Mouse (Mus musculus) liver, adult (tissue): ENCODE data around the gene Prm1.

Experiments
- GATA4 ChIP-seq: IDR thresholded peaks from 2 replicates; pipeline ENCODE4 v1.6.1; 2014; ENCODE audit warnings: mild to moderate bottlenecking, low read length; ENCODE audit not compliant: insufficient replicate concordance

Prm1 gene

DNA sequence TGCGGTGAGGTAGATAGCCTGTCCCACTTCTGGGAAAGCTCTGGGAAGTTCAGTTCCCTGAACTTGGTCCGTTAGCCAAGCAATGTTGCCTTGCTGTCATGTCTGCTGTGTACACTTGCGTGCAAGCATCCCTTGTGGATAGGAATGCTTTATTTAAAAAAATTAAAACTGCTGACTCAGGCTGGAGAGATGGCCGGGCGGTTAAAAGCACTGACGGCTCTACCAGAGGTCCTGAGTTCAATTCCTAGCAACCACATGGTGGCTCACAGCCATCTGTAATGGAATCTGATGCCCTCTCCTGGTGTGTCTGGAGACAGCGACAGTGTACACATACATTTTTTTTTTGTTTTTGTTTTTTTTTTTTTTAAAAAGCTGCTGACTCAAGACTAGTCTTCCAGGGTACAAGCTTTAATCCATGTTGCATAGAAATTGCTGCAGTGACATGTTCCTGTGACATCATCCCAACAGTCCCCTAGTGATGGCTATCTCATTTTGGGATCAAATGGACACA lies 18.0 kb downstream of the Prm1 start:
- no peak for TF ChIP-seq GATA4

DNA sequence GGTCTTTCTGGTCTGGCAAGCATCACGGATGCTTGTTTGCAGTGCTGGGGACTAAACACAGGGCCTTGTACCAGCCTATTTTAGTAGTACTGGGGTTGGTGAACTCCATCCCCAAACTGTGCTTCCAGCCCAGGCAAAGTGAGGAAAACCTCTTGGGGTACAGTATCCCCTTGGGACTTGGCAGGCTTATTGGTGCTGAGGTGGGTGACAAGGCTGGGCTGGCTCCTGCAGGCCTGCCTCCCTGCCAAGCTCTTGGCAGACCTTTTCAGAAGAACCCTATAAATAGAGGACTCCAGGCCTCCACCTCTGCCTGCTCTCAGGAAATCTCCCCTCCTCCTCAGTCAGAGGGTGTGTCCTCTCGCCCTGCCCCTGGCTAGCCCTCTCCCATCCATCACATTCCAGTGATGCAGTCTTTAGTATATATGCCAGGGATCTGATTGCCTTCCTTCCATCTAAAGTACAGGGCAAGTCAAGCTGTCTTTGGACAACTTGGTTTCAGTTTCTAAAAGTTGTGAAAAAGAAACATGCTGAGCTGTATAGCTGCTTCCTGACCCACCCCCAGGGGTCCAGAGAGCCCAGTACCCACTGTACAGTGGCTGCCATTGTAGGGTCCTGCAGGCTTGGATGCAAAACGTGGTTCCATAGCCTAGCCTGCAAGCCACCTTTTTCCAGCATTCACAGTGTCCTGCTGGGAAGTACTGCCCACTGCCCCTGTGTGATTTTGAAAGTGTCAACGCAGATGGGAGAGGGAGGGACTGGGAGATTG lies 18.7 kb downstream of the Prm1 start:
- no peak for TF ChIP-seq GATA4

DNA sequence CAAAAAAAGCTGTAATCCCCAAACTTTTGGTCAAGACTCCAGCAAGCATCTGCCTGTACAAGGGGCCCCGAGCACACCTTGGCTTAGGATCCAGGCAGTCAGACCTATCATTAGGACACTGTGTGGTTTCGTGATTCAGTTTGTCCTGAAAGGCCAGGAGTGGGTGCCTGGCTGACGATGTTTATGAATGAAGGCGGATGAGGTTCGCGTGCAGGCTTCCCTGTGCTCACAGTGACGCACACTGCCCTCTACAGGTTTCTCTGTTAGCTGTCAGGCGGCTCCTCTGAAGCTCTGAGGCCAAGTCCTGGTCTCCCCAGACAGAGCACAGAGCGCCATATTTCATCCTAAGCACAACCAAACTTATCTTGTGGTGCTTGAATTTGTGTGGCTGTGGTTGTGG lies 19.4 kb downstream of the Prm1 start:
- TF ChIP-seq GATA4, result no peak

DNA sequence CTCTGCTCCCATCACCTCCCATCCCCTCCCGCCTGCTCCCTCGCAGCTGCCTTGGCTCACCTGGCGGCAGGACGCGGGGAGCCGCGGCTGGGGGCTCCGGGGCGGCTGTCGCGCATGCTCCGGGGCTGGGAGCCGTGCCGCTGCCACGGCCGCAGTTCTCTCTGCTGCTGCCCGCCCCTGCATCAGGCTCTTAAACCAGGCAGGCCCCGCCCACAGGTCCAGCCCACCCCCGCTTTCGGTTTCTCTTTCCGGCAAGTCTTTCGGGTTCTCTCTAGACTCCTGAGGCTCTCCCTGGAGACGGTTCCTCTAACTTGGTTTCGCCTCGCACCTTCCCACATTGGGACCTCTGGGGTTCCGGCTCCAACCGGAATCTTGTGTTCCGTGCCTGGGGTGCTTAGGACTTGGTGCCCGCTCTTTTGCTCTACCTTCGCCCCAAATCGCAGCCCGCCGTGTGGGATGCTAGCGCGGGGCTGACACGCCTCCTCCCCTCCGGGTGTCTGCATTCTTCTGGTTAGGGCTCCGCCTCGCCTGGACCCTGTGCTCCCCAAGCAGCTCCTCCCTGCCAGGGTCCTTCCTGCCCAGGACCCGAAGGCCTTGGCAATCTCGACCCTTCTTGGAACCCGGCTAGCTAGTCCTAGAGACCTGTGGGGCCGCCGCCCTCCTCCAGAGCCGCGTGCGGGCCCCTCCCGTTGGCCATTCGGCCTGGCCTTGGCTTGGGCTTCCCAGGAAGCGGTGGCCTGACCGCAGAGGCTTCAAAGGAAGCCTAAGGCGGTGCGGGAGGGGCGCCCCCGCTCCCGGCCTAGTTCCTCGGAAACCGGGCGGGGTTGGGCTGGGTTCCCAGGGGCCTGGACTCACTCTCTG lies 20.0 kb downstream of the Prm1 start, which contains the start of gene Socs1:
Socs1 (minus strand) TSS at position 166 of the 861 bp plus-strand sequence.
- no peak; the same call in 1 of the 2 replicates for TF ChIP-seq GATA4

DNA sequence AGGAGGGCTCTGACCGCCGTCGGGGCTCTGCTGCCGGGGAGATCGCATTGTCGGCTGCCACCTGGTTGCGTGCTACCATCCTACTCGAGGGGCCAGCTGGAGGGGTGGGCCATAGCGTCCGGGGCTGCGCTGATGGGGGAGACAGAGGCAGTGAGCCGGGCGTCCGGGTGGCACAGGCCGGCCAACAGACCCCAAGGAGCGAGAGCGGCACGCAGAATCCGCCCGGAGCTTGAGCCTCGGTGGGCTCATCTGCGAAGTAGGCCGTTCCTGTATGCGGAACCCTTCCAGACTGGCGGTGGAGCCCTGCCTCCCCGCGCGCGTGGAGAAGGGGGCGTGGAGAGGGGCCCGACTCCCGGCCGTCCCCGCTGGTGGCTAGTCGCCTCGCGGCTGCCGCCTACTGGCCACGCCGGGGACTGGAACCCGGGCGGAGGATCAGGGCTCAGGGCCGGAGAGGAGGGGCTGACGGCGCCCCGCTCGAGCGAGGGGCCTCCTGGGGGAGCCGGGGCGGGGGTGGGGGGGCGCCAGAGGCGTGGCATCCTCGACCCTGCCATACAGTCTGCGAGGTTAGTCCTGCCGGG lies 20.8 kb downstream of the Prm1 start:
- TF ChIP-seq GATA4, result no peak

DNA sequence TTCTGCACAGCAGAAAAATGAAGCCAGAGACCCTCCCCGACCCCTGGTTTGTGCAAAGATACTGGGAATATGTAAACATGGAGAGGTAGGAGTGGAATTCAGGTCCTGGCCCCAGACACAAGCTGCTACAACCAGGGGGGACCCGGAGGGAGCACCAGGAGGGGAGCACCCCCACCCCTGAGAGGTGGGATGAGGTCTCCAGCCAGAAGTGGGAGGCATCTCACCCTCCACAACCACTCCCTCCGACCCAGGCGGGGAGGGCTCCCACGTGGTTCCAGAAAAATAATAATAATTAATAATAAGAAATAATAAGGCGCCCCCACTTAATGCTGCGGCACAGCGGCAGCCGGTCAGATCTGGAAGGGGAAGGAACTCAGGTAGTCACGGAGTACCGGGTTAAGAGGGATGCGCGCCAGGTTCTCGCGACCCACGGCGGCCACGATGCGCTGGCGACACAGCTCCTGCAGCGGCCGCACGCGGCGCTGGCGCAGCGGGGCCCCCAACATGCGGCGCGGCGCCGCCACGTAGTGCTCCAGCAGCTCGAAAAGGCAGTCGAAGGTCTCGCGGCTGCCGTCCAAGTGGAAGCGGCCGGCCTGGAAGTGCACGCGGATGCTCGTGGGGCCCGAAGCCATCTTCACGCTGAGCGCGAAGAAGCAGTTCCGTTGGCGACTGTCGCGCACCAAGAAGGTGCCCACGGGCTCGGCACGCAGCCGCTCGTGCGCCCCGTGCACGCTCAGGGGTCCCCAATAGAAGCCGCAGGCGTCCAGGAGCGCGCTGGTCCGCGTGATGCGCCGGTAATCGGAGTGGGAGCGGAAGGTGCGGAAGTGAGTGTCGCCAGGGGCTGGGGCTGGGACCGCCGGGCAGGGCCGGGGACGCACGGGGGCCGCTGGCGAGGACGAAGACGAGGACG lies 21.5 kb downstream of the Prm1 start:
- TF ChIP-seq GATA4, result no peak

DNA sequence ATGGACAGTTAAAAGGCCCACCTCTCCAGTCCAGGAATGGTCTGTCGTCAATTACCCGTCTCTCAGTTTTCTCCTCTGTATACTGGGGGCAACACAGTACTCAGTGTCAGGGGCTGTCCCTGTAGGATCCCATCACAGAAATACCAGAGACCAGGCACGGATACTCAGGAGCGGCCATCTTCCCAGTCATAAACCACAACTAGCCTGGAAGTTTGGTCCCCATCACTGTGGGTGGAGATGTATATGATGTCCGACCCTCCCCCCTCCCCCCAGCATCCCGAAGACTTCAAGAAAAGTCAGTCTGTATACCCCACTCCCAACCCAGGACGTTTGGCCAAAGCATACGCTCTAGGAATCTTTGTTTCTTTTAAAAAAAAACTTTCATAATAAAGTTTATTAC lies 22.2 kb downstream of the Prm1 start:
- TF ChIP-seq GATA4, result no peak

DNA sequence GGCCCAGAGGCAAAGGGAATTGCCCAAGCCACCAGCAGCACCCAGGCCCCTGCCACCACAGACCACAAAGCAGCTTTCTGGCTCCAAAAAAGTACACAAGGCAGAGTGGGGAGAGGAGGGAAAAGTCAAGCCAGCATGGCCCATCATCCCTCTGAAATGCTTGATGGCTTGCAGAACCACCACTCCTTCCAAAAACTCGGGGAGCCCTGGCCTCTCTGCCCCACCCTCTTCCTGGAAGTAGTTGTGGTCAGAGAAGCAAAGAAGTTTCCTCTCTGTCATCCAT lies 22.5 kb downstream of the Prm1 start:
- TF ChIP-seq GATA4, result no peak

DNA sequence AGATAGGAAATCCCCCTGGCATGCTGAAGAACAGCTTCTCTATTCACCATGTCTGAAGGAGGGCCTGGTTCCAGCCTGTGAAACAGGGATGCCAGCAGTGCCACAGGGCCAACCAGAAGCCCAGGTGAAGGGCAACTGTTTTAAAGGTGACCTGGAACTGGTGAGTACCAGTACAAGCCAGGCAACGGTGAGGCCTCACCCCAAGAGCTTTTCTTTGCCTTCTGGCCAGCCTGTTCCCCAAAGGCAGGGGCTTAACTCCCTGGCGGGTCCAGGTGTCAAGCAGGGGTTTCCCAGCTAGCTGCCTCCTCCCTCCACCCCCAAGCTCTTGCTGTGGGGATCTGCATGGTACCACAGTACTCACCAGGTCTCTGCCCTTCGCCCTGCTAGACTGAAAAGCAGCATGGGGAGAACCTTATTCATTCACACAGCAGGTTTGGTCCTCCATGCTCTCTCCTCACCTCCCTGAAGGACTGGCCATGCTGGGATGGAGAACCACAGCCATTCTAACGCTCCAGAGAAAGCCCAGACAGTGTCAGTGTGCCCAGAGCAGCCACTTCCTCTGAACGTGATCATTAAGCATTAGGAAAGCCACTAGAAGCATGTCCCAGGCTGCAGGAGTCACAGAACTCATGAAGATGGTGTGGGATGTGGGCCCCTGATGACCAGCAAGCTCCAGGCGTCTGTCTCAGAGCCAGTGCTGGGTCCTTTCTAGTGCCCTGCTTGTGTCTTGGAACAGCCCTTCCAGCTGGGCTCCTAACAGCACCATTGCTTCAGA lies 23.1 kb downstream of the Prm1 start:
- TF ChIP-seq GATA4, result no peak

DNA sequence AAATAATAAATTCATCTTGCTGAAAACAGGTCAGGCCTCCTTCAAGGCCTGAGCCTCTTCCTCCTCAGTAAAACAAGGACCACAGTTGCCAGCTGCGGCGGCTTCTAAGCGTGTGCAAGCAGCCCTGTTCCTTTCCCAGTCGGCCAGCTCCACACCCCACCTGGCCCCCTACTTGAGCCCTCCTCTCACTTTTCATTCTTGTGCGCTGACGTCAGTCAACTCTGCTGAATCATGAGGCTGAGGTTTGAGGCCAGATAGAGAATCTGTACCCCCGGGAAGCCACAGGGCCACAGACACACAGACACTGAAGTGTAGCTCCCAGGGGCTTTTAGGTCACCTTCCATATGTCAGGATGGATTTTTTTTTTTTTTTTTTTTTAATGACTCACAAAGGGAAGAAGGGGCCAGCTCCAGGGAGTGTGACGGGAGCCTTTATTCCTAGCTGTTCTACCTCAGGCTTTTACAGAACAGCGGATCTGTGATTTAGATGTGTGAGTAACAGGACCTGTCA lies 23.7 kb downstream of the Prm1 start:
- TF ChIP-seq GATA4, result no peak

DNA sequence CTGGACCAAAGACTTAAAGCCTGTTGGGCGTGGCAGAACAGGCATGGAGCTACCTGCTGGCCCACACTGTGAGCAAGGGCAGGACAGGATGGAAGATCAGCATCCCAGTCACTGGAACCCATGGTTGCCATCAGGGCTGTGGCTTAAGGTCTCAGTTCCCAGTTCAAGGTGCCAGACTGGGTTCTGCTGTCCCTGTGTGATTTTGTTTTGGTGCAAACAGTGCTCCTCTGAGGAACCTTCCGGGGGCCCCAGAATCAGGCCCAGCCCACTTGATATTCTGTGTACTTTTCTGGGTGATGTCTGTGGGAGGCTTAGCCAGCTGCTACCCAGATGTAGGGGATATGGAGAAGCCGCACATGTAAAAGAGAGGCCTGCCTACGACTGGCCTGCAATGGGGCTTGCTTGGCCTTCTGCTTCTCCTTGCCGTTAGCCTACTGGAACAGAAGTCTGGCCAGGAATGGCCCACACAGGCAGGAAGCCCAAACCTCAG lies 25.0 kb downstream of the Prm1 start:
- TF ChIP-seq GATA4, result no peak

DNA sequence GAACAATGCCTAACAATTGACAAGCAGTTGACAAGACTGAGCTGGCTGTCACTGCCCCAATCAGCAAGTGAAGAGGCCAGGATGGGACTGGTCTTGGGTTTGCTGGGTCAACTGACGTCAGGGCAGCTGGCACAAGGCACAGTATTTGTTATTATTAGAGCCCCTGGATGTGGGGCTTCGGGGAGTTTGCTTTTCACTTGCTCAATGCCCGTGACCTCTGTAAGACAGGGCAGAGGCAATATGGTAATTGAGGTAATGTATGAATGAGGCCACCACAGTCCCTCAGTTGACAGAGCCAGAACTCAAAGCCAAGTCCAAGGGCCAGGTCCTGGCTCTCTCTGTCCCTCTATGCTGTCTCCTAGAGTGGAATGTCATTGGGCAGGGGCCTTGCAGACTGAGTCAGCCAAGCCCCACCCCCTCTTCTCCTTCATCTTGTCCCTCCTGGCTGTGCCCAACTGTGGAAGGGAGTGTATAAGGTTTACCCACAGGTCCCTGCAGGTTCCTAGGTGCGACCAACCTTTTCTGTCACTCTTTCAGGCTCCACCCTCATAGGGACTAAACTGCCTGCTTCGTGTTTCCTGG lies 28.0 kb downstream of the Prm1 start:
- no peak for TF ChIP-seq GATA4

DNA sequence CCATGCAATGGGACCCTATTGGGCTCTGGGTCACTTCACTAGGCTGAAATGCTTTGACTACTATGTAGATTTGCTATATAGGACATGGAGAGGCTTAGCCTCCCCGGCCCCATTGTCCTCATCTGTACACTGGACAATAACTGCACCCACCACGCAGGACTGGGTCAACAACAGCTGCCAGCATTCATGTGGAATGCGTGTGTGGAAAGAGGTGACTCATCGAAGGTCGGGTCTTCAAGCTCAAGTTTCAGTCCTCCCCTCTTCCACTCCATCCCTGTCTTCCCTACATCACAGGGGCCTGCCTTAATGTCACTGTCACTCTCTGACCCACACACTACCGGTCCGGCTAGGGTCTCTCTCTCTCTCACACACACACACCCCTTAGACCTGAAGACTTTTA lies 29.3 kb downstream of the Prm1 start:
- TF ChIP-seq GATA4, result no peak
